Mouse (Mus musculus) CD4-positive, CD25-positive, alpha-beta regulatory T cell, adult 2 months (primary cell): ENCODE measurements around the gene Ambn.
"Not testable (repeated sequence)": the region's sequence is repeated elsewhere in the genome, so short reads cannot be mapped to it uniquely, and the experiment has no call there.

Source experiments
- DNase-seq: peaks from one replicate; pipeline ENCODE4 v3.0.0-alpha.2; 2012; ENCODE audit warnings: low read depth, low spot score

Gene Ambn

DNA sequence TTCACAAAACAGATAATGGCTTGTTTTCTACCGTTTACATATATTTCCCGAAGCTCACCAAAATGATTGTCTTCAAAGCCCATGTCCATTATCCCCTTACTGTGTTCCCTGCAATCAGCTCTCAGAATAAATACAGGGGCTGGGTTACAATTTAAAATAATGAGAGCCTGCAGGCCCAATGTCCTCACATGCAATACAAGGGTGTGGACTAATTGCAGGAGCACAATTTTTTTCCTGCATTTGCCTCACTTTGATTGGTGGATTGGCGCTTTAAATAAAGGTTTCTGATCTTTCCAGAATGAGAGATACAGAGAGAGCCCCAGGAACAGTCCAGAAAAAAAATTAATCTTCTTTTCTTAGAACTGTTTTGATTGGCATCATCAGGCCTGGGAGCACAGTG, at the start of gene Ambn:
TSS of gene Ambn (plus strand) at position 301 of the 400 bp plus-strand sequence.
- no peak for DNase-seq

GRCm38 (mm10) chr5:88420319-88421065, 35.3 kb upstream of the Ambn start:
- no peak for DNase-seq

- DNase-seq, result not testable (repeated sequence)
Observed at GRCm38 (mm10) chr5:88424892-88425291, 30.9 kb upstream of the Ambn start.

GRCm38 (mm10) chr5:88426753-88427152, 29.0 kb upstream of the Ambn start:
- DNase-seq, result no peak

DNA sequence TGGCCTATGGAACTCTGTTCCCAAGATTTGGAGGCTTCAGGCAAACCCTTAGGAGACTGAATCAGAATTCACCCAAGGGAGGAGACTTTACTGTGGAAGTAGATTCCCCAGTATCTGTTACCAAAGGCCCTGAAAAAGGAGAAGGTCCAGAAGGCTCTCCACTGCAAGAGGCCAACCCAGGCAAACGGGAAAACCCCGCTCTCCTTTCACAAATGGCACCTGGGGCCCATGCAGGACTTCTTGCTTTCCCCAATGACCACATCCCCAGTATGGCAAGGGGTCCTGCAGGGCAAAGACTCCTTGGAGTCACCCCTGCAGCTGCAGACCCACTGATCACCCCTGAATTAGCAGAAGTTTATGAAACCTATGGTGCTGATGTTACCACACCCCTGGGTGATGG, 11.7 kb downstream of the Ambn start:
- no peak for DNase-seq

- no peak for DNase-seq
Observed at GRCm38 (mm10) chr5:88468807-88469704, 13.3 kb downstream of the Ambn start.

DNA sequence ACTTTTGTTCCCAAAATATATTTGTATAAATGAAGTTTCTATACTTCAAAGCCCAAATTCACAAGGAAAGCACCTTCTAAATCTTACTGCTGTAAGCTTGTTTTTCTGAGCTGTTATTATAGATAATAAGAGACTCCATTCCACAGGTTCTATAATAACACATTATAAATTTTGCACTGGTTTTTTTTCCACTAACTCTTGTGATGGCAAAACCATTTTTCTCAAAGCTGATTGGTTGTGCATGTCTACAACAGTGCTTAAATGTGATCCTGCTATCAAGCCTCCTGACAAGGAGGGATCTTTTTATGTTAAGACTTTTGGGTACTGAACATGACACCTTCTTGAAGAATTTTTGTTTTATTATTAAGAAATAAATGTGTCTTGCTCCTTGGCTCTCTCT, 31.9 kb downstream of the Ambn start, which contains the start of gene Enam:
TSS of gene Enam (plus strand) at position 301 of the 400 bp plus-strand sequence.
- no peak for DNase-seq

- DNase-seq, result peak; percentile 5
Observed at GRCm38 (mm10) chr5:88489004-88489403, 33.2 kb downstream of the Ambn start.

DNA sequence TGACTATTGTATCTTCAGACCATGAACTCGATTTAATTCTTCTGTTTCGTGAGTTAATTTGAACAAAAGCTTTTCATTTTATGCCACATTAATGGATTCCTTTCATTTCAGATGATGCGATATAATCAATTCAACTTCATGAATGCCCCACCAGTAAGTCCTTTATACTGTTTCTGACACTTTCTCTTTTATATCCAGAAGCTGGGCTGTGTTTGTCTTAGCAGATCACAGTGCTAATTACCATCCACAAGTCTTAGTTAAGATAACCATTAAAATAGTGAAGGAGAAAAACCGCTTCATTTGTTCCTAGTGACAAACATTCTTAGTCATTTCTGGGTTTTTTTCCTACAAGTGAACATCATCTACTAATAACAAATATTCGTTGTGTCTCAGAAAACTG, 35.3 kb downstream of the Ambn start:
- DNase-seq, result no peak

GRCm38 (mm10) chr5:88499781-88500180, 44.0 kb downstream of the Ambn start:
- DNase-seq, result peak; percentile 30

DNA sequence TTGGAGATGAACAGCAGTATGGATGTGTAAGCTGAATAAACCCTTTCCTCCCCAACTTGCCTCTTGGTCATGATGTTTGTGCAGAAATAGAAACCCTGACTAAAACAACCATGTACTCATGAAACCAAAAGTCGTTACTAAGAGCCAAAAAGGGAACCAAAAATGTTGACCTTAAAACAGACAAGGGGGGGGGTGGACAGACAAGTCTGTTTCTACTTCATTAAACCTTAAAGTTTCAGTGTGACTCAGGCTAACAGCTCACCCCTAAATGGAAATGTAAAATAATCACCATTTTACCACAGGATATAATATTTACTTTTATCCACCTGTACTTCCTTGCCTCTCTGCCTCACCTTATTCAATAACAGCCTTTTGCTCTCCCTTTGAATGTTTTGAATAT, 52.8 kb downstream of the Ambn start:
- DNase-seq, result peak; percentile 3

- no peak for DNase-seq
Observed at GRCm38 (mm10) chr5:88508990-88509389, 53.2 kb downstream of the Ambn start.
